Mouse (Mus musculus): ENCODE results near the gene Padi6.

- no peak for TF ChIP-seq CTCF (IDR thresholded peaks at IDR 0.05)
- TF ChIP-seq EP300 (IDR thresholded peaks at IDR 0.05; ENCODE audit: insufficient read depth, low read depth, low read length), result no peak
Measured at GRCm38 (mm10) chr4:140788264-140788663, 45.8 kb upstream of the Padi6 start.

All from heart, adult 2 months (tissue).